Mouse (Mus musculus) kidney, adult 18-20 months (tissue): ENCODE results near the gene Chmp5.

Experiments
- DNase-seq: peaks from one replicate; pipeline ENCODE4 v3.0.0; 2021

Chmp5 gene

GRCm38 (mm10) chr4:40947565-40948159 is 545 bp upstream of the Chmp5 start:
- no peak for DNase-seq

GRCm38 (mm10) chr4:40953521-40953920 is 5.3 kb downstream of the Chmp5 start:
- peak; percentile 57 for DNase-seq

GRCm38 (mm10) chr4:40955942-40956341 is 7.7 kb downstream of the Chmp5 start:
- DNase-seq: no peak

- DNase-seq: no peak
These were observed 15.3 kb downstream of the Chmp5 start for GRCm38 (mm10) chr4:40963536-40963935.

GRCm38 (mm10) chr4:40969161-40969560 is 21.0 kb downstream of the Chmp5 start:
- peak; percentile 15 for DNase-seq

- DNase-seq: peak; percentile 22
These were observed 21.8 kb downstream of the Chmp5 start for GRCm38 (mm10) chr4:40969781-40970591.

- no peak for DNase-seq
These were observed 22.3 kb downstream of the Chmp5 start for GRCm38 (mm10) chr4:40970592-40970841.

- DNase-seq: peak; percentile 96
These were observed 22.9 kb downstream of the Chmp5 start, which contains the start of gene Nfx1 for GRCm38 (mm10) chr4:40970842-40971701. Gene Nfx1 (plus strand): TSS chr4:40970906.

GRCm38 (mm10) chr4:40971744-40972143 is 23.5 kb downstream of the Chmp5 start:
- no peak for DNase-seq

- no peak for DNase-seq
These were observed 25.8 kb downstream of the Chmp5 start for GRCm38 (mm10) chr4:40974011-40974410.

GRCm38 (mm10) chr4:40975678-40976077 is 27.5 kb downstream of the Chmp5 start:
- no peak for DNase-seq

- DNase-seq: no peak
These were observed 28.4 kb downstream of the Chmp5 start for GRCm38 (mm10) chr4:40976651-40977050.

GRCm38 (mm10) chr4:40979430-40979829 is 31.2 kb downstream of the Chmp5 start:
- no peak for DNase-seq

- DNase-seq: no peak
These were observed 34.3 kb downstream of the Chmp5 start for GRCm38 (mm10) chr4:40982486-40982885.

- no peak for DNase-seq
These were observed 35.5 kb downstream of the Chmp5 start for GRCm38 (mm10) chr4:40983686-40984085.

GRCm38 (mm10) chr4:40989633-40990032 is 41.4 kb downstream of the Chmp5 start:
- no peak for DNase-seq

- DNase-seq: no peak
These were observed 48.1 kb downstream of the Chmp5 start for GRCm38 (mm10) chr4:40996302-40996701.

- no peak for DNase-seq
These were observed 49.7 kb downstream of the Chmp5 start for GRCm38 (mm10) chr4:40997916-40998315.

- DNase-seq: no peak
These were observed 52.1 kb downstream of the Chmp5 start for GRCm38 (mm10) chr4:41000271-41000670.

- DNase-seq: no peak
These were observed 52.8 kb downstream of the Chmp5 start for GRCm38 (mm10) chr4:41000842-41001639.

GRCm38 (mm10) chr4:41013351-41013750 is 65.1 kb downstream of the Chmp5 start:
- DNase-seq: no peak
